Mouse (Mus musculus): Measurements from ENCODE around the gene Rbfox1.
A peak's percentile ranks its signal among the peaks of the same experiment; 100 is the strongest.

Gene Rbfox1

DNA sequence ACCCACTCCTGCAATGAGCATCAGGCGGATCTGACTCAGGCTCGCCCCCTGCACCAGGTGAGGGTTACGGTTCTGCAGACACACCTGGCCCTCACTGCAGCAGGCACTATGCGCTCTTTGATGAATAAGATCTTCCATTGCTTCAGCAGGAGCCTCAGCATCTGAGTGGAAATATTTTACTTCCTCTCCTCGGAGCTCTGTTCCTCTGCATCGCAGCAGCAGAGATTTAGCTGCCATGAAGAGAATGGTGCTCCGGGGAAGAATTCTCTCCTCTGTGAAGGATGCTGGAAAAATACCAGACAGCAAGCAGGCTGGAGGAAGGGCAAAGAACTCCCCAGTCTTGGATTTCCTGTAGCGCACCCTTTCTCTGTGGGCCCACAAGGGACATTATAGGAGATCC is 833.9 kb downstream of the Rbfox1 start:
- DNase-seq = no peak

- no peak for DNase-seq
Observed at GRCm38 (mm10) chr16:6732646-6733045, 847.5 kb downstream of the Rbfox1 start.

DNA sequence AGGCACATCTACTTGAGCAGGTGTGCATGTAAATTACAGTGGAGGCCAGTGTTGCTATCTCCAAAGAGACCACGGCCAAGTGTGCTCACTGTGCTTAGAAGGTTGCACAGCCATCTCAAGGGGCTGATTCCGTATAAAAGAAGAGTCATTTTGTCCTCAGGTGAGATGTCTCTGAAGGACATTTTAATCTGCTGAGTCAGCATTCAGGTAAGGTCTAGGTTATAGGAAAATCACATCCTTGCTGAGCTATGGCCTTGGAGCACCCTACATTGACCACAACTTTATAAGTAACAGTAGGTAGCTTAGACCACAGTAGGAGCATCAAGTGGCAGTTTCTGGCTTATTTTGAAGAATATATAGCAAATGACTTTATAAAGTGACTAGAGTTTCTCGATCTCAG is 848.3 kb downstream of the Rbfox1 start:
- no peak for DNase-seq

- no peak for DNase-seq
Observed at GRCm38 (mm10) chr16:6736566-6736965, 851.4 kb downstream of the Rbfox1 start.

DNA sequence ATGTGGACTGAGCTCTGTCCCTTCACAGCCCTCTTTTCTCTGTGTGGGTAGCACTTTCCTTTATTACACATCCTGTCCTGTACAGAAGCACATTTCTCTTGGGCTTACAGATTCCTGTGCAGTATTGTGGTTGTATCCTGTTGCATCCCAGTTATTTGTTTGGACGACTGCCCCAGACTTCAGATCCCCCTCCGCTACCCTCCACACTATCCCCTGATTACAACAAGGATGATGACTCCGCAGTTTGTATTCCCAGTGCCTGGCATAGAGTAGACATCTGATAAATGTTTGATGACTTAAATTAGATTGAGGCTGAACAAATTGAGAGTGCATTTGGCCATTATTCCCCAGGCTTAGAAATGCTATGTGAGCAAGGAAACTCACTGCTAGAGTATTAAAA is 851.8 kb downstream of the Rbfox1 start:
- DNase-seq = no peak

GRCm38 (mm10) chr16:6746116-6746515 is 861.0 kb downstream of the Rbfox1 start:
- DNase-seq = peak; percentile 70

DNA sequence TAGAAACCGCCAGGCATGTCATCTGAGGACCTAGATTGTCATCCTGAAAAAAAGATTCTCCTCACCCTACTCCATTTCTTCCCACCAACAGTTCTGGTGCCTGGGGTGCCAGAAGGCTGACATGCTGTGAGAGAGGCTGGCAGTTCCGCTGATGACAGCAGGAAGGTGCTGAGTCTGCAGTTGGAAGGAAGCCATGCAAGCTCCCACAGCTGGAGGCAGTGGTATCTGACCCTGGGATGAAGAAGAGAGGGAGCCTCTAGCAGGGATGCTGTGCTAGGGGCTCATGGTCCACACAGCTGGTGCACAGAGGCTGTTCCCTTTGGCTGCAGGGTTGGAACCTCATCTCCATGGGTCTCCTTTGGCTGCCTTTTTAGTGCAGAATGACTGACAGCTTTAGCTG is 865.3 kb downstream of the Rbfox1 start:
- DNase-seq = peak; percentile 33

GRCm38 (mm10) chr16:6754847-6755246 is 869.7 kb downstream of the Rbfox1 start:
- DNase-seq = no peak

DNA sequence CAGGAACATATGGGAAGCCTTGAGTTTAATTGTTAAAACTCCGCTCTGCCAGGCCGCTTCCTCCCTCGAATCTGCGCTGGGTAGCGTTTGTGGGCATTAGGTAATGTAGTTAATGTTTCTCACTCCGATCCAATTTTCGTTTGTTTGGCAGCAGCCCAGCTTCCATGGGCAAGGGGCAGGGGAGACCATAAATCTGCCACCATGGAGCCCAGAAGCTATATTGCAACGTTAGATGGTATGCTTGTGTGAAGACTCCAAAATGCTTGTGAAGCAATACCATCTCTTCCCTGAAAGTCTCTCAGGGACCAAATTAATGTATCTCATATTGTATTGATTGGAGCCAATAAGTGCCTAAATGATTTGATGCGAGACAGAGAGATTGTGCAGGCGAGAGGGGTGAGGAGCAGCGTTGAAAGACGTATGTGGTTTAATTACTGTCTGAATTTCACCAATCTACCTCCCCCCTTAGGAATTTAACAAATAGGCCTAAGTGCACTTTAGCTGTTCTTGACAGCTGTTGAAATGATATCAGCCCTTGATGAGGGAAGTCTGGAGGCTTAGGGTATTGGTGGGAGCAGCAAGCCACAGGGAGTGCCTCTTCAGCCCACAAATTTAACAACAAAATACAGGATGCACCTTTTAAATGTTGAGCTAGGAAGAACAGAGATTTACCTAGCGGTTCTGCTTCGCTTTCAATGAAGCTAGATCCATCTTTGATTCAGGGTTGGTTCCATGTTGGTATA is 884.5 kb downstream of the Rbfox1 start:
- no peak for DNase-seq

- no peak for DNase-seq
Observed at GRCm38 (mm10) chr16:6777506-6778185, 892.5 kb downstream of the Rbfox1 start.

DNA sequence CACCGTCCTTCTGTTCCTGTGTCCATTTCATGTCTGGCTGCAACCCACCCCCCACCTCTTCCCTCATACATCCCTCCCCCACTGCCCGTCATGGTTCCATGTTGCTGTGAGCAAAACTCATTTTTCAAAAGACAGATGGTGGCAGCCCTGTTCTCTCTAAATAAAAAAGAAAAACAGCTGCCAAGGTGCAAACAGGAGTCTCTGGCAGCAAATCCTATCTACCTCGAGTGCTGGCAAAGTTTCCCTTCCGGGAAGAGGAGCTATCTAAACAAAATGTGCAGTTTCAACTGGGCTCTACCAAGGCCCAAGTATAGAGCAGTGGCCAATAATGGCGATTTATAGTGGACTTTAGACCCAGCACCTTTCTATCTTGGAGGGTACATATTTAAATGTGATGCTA is 899.0 kb downstream of the Rbfox1 start:
- DNase-seq = peak; percentile 49

GRCm38 (mm10) chr16:6785026-6785425 is 899.9 kb downstream of the Rbfox1 start:
- DNase-seq = peak; percentile 21

GRCm38 (mm10) chr16:6791218-6791617 is 906.1 kb downstream of the Rbfox1 start:
- DNase-seq = peak; percentile 70

GRCm38 (mm10) chr16:6791655-6792054 is 906.5 kb downstream of the Rbfox1 start:
- DNase-seq = peak; percentile 73

DNA sequence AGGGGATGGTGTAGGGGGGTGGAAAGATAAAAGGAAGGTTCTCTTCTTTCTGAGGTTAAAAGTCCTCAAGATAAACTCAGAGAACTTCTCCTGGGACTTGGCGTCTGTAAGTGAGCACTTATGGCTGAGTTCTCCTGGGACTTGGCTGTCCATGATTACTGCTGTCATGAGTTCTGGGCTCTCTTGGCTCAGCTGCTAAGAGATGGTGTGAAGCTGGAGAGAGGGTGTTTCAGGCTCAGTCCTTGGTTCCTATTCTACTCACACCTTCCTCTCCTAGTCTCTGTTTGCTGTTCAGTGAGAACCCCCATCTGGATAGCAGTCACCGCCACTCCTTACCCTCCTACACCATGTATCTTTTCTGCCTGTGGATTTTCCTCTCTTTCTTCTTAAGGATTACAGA is 921.1 kb downstream of the Rbfox1 start:
- no peak for DNase-seq

GRCm38 (mm10) chr16:6807835-6808234 is 922.7 kb downstream of the Rbfox1 start:
- peak; percentile 34 for DNase-seq

DNA sequence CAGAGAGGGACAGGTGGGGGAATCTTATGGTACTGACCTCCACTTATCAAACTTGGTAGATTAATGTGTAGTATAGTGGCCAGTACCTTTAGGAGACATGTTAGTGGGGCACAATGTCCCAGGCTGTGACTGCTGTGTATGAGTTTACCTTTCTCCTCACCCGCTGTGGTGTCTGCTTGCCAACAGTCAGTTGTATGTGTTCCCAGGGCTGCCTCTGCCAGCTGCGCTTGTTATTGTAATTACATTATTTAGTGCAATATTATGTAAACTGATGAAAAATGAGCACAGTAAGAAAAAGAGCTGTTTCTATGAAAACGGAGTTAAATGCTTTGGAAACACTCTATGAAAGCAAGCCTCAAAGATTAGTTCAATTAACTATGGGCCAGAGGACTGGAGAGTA is 928.7 kb downstream of the Rbfox1 start:
- no peak for DNase-seq

GRCm38 (mm10) chr16:6821741-6822140 is 936.6 kb downstream of the Rbfox1 start:
- no peak for DNase-seq

DNA sequence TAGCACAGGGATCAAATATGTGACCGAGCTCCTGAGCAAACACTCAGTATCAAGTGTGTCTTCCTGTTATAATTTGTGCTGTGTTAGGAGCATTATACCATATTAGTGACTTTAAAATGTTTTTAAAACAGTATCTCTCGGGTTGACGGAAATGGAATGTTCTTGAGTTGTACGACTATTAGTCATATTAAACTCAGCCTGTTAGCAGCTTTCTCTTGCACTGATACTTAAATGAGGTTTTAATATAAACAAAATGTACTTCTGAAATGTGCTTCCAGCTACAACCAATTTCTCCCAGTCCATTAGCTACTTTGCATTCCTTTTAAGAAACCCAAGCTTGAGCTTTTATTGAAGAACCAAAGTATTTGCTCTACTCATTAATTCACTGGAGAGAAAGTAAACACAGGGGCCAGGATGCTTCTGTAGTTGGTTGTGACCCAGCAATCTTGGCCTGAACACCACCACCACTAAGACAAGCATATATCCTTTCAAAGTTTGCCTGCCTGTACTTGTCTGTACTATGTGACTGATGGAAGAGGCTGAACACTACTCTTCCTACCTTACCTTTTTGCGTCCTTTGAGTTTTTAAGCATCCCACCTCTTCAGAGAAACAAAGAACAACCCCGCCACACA is 944.9 kb downstream of the Rbfox1 start:
- DNase-seq = no peak

GRCm38 (mm10) chr16:6833486-6833885 is 948.3 kb downstream of the Rbfox1 start:
- DNase-seq = peak; percentile 54

GRCm38 (mm10) chr16:6835051-6835450 is 949.9 kb downstream of the Rbfox1 start:
- no peak for DNase-seq

DNA sequence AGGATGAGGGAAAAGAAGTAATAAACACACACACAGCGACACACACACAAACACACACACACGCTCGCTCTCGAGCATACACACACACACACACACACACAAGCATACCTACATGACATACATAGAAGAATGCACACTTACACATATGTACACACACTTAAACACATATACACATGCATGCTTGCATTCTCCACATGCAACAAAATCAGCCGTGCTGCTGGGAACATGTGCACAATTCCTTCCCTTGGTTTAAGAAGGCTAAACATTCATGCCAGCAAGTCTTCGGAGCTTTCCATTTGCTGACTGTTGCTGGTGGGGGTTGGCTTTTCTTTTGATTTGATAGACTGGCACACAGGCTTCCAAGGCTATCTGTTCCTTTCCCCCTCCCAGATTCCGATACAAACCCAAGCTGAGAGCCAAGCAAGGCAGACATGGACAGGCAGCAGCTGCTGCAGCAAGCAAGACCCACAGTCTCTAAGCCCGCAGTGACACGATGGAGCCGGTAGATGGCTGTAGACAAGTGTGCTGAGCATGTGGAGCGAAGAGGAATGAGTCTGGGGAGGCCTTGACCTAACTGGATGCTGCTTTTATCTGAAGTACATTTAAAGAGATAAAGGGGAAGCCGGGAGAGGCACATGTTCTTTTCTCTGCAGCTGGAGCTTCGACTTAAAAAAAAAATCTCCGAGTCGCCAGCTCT is 954.3 kb downstream of the Rbfox1 start:
- DNase-seq = peak; percentile 49

DNA sequence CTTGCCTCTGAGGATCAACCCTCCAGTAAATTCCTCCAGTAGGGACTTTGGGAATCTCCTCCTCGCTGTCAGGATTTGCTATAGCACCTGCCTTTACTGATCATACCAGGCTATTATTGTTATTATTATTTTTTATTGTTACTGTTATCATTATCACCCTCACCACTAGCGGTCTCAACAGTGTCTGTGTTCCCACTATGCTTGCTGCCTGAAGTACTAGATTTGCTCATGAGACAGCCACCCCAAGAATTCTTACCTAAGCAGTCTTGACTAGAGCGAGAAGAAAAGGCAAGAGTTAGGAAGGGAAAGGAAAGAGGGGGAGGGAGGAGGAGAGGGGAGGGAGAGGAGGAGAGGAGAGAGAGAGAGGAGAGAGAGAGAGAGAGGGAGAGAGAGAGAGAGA is 954.9 kb downstream of the Rbfox1 start:
- no peak for DNase-seq

DNA sequence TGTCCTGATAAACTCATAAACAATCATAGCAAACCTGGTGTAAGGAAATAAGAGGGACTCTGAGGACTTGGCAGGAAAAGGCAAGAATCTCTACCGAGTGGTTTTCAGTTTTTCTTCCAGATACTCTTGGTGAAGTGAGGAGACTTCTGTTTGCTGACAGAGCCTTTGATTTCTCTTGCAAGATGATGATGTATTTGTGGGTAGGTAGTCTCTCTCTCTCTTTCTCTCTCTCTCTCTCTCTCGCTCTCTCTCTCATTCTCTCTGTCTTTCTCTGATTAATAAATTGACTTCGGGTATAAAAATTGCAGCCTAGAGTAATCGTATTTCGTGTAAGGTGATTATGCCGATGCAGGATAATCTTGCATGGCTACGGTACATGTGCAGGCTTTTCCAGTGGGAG is 955.3 kb downstream of the Rbfox1 start:
- no peak for DNase-seq
